Mouse (Mus musculus) hematopoietic stem cell, adult 5-6 weeks (primary cell): ENCODE measurements around the gene Recql5. TPM values are rescaled to one million over a fixed set of nuclear protein-coding genes. Genes with fewer than 3 reads are reported as not detected.

ENCODE experiments used
- ATAC-seq, 2 experiments: fragments of 125-278 bp in 1 of 2; replicated peaks in 1 of 2; 2 replicates each; pipeline ENCODE4 v1.8.0; 2016 to 2017; ENCODE audit warnings: inconsistent platforms in 2 of 2, mild to moderate bottlenecking in 2 of 2, moderate number of reproducible peaks in 2 of 2, low read depth in 1 of 2, moderate TSS enrichment in 1 of 2; ENCODE audit not compliant: low FRiP score in 2 of 2, poor library complexity in 2 of 2, severe bottlenecking in 2 of 2, insufficient read depth in 1 of 2, low TSS enrichment in 1 of 2
- total RNA-seq: library from RNA; stranded (forward); fragments of 172-1452, 232-1000 nt; gene quantifications from 2 replicates; pipeline ENCODE4 v1.2.3, GENCODE M21; 2017

Gene Recql5
- total RNA-seq, 1 experiment from 2014 or later: 13.6 TPM

- ATAC-seq: no peak
Measured at GRCm38 (mm10) chr11:115904956-115905790, 28.1 kb downstream of the Recql5 start.

DNA sequence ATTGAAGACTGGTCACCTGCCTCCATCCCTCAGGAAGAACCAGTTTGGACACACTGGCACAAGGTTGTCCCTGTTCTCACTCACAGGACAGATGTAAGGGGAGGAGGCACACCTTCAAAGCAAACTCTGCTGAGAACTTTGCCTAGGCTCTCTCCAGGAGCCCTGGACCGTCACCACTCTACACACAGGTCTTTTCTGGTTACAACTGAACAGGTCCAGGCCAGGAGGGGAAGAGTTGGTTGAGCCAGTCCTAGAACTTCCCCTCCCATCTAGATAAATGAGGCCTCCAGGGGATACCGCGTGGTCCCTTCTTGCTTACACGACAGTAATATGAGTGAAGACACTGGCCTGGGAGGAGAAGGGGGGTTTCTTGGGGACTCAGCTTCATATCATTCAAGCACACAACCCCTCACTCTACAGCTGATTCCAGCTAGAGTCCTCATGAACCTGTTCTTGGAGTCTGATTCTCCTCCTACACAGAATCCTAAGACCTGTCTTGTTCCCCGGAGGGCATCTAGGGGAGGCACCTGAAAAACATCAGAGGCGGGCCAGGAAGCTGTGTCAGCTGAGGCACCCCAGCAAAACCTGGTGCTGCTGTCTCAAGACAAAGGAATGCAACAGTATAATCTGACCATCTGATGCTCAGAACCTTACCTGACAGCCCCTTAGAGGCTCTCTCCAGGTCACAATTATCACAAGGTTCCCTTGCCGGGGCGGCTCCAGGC is 28.9 kb downstream of the Recql5 start:
- ATAC-seq: no peak

- no peak; a peak in 1 of 4 replicates for ATAC-seq
Measured at GRCm38 (mm10) chr11:115903384-115904230, 29.7 kb downstream of the Recql5 start.

DNA sequence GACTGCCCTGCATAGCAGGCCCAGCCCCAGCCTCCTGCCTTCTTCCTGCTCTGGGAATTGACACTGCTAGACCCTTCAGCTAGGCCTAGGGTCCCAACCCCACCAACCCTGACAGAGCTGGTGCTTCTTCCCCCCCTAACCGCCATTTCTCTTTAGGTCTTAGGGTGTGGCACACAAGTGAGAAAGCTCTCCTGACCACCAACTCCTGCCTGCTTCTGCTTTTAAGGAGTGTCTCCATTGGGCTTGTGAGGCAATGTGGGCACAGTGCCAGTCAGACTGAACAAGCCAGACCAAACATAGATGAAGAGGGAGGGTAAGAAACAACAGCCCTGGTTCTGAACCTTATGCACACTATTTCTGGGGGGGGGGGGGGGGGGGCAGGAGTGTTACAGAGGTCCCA is 30.4 kb downstream of the Recql5 start:
- peak; percentile 25 to 46; a peak in 1 of 4 replicates for ATAC-seq

GRCm38 (mm10) chr11:115902177-115902576 is 31.1 kb downstream of the Recql5 start:
- no peak for ATAC-seq

- 0 out of 4 replicates have a peak, but pooled peaks of 1 of the 2 experiments have one; percentile 6 for ATAC-seq
Measured at GRCm38 (mm10) chr11:115901338-115902161, 31.7 kb downstream of the Recql5 start.

DNA sequence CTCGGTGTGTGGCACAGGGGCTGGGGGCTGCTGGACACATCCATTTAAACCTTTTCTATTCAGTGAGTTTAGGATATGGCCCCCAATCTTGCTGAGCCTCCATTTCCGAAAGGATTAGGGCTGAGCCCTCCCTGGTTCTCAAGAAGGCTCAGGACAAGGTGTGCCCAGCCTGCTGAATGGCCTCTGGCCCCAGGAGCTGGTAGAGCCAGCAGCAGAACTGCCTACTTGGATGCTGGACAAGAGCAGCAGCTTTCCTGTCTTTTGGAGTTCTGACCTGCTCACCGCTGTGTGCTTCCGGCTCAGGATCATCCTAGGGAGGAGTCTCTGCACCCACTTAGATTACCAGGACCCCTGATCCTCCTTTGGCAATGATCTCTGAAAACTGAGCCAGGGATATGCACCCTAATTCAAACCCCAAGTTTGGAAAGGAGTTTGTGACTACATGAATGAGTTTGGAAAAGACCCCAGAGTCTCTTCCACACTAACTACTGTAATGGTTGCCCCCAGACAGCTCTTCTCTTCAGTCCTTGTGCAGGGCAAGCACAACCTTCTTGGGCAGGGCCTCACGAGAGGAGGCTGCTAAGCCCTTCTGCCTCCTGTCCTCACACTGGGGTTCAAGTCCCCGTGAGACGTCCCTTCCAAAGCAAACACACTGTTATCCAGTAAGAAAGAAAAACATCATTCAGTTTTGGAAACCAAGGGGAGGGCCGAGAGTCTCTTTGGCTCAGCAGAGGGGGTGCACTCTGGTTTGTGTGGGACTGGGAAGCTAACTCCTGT is 32.5 kb downstream of the Recql5 start:
- no peak for ATAC-seq

DNA sequence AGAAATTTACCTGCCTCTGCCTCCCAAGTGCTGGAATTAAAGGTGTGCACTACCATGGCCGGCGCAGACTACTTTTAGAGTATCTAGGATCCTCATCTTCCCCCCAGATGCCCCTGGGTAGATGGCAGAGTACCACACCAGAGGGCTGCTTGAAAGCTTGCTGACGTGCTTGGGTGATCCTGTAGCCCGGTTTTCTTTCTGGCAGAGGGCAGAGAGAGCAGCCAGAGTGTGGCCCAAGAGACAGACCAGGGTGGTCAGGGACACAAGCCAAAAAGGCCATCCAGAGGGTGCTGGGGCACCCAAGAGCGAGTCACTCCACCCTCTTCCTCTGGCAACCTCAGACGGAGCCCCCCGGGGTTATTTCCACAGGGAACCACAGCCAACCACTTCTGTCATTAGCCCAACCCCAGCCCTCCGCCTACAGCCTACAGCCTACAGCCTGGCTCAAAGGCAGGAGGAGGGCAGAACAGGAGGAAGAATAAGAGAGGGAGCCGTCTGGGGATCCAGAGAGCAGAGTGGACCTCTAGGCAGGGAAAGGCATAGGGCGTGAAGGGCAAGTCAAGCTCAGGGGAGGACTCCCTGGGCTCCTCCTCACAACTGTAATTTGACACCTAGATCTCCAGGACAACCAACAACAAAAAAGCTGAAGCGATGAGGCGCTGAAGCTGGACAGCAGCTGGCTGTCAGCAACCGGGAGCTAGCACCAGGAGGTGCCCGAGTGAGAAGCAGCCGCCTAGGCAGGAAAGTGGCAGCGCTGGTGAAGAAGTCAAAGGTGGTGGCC is 33.6 kb downstream of the Recql5 start, which contains the start of gene Smim5:
Gene Smim5 (plus strand): TSS at position 481 of the 781 bp plus-strand sequence.
- ATAC-seq: peak; percentile 31 to 47; a peak in 3 of 4 replicates

DNA sequence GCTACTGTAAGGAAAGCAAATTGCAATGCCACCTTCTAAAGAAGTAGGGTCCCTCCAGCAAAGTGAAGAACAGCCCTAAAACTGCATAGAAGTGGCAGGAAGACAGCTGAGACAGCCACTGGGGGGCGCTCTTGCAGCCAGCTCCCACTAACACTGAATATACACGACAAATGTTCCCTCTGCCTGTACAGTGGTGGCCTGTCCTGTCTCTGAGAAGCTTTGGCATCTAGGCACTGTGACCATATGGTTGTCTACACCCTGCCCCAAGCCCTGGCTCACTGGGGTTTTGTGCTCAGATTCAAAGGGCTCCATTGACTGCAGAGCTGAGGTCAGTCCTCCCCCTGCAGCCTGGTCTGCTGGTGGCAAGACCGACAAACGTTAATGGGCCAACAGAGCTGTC is 34.4 kb downstream of the Recql5 start:
- peak; percentile 13 to 23; a peak in 1 of 4 replicates for ATAC-seq

DNA sequence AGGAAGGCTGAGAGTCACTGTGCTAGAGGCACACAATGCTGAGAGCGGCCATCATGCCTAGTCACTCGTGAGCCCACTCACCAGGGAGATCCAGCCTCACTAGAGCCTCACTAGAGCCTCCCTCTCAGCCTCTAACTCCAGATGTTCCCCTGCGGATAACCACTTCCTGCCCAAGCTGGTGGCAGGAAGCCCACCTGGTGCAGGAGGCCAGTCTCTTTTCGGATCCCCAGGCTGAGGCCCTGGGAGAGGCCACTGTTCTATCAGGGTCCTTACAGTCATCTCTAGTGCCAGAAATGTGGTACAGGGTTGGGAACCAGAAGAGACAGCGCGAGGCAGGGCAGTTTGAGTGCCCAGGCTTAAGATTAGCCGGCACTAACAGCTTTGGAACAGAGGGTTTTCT is 34.8 kb downstream of the Recql5 start:
- peak; percentile 37 to 42 for ATAC-seq

- peak; percentile 27 to 42; a peak in 1 of 4 replicates for ATAC-seq
Measured at GRCm38 (mm10) chr11:115894755-115895520, 38.3 kb downstream of the Recql5 start.

GRCm38 (mm10) chr11:115893071-115893470 is 40.2 kb downstream of the Recql5 start:
- no peak for ATAC-seq

DNA sequence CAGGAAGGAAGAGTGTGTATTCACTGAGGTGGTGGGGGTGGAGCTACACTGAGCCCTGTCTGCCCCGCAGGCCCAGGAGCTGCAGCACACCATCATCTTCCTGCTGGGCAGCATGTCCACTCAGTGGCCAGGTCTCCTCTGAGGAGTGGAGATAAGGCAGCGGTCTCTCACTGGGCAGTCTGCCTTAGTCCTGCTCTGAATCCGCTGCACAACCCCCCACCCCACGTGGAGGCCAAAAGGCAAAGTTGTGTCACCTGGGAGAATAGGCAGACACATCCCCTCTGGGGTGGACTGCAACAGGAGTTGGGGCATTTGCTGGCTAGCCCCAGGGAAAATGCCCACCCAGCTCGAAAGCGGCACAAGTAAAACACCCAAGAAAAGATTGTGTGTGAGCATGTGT is 41.1 kb downstream of the Recql5 start:
- ATAC-seq: no peak

DNA sequence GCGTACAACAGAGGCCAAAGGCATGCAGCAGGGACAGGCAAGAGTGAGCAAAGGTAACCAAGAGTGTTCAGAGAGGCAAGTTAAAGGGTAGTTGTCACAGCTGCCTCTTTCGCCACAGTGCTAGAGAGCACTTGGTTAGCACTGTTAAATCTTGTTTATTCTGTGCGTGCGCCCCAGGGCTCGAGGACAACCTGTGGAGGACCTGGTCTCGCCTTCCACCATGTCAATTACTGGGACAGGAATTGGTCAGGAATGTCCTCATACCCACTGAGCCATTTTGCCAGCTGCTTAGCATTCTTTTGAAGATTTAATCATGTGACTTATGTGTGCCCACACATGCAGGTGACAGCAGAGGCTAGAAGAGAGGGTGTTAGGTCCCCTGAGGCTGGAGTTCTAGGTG is 44.1 kb downstream of the Recql5 start:
- ATAC-seq: no peak

- ATAC-seq: peak in 1 of 2 experiments; percentile 23; a peak in 1 of 4 replicates
Measured at GRCm38 (mm10) chr11:115888020-115888419, 45.3 kb downstream of the Recql5 start.
